ENCODE assay signal across 17 mouse cellular contexts in genomic region chr10:9586328-9586727, GRCm38 (mm10).
DNase-seq lines count a peak whose midpoint lies in the region; ATAC-seq and TF ChIP-seq lines count a peak whose summit lies in the region.
"Had no signal": no experiment of that assay in that cellular context is flagged by ENCODE, and none has a peak within 500 bp of the region (broad histone marks: within the 10 kb centered on the region; RNA-seq: fewer than 3 reads in every experiment).

No protein-coding gene starts in this region.

- H3K27me3 ChIP-seq in limb, embryonic 14.5 days (ENCODE audit: control insufficient read depth, insufficient read depth, low read length), result no peaks in the 10 kb centered on the region
- H3K27me3 ChIP-seq: heart, embryonic 12.5 days; neural tube, embryonic 12.5 days had no signal

- no peak overlapping the region for H3K4me3 ChIP-seq in limb, embryonic 14.5 days (replicated peaks; ENCODE audit: low read length)
- H3K4me3 ChIP-seq: heart, embryonic 12.5 days; neural tube, embryonic 12.5 days had no signal

- H3K4me1 ChIP-seq in limb, embryonic 14.5 days (ENCODE audit: control insufficient read depth, insufficient read depth, low read length), result no peaks in the 10 kb centered on the region; the same call in 1 of the 2 replicates
- H3K4me1 ChIP-seq: heart, embryonic 12.5 days; neural tube, embryonic 12.5 days had no signal

- TF ChIP-seq POLR2A in limb, embryonic 14.5 days (IDR thresholded peaks at IDR 0.05; ENCODE audit: borderline replicate concordance, extremely low read depth, insufficient read depth, insufficient read length), result no peak

- DNase-seq in layer of hippocampus, adult 8-10 months (ENCODE audit: low spot score in 2 of 2), result peak; percentile 14 to 36
- no peak for DNase-seq in layer of hippocampus, postnatal 36 days
- DNase-seq in fibroblast of lung, adult 2 months (ENCODE audit: low read depth), result peak; percentile 51
- peak; percentile 52 for DNase-seq in limb, embryonic 14.5 days (ENCODE audit: low spot score)
- peak; percentile 85 for DNase-seq in telencephalon, adult 2 months (ENCODE audit: low read depth, low spot score)
- DNase-seq in MN1 (ENCODE audit: low spot score), result no peak
- no peak for DNase-seq in heart, postnatal 14 days
- DNase-seq: adrenal gland, adult 2 months; cerebellum, adult 18-20 months; gastrocnemius, postnatal 36 days; kidney, postnatal 10 days; lung, embryonic 14.5 days; spleen, adult 18-20 months; thymus, postnatal 25 days had no signal

- no peaks in the 10 kb centered on the region for H3K36me3 ChIP-seq in limb, embryonic 14.5 days (ENCODE audit: control insufficient read depth, insufficient read depth, low read length)
- H3K36me3 ChIP-seq: heart, embryonic 12.5 days; neural tube, embryonic 12.5 days had no signal

- H3K27ac ChIP-seq in limb, embryonic 14.5 days (replicated peaks; ENCODE audit: low read depth, low read length), result peak overlapping the region; percentile 7; the same call in 1 of the 2 replicates
- H3K27ac ChIP-seq: neural tube, embryonic 12.5 days had no signal

- 62% methylated on average over 5 of the region's 5 CpGs for WGBS in limb, embryonic 14.5 days

- ATAC-seq in limb, embryonic 14.5 days (ENCODE audit: low FRiP score, low read depth), result peak; percentile 41

- H3K9me3 ChIP-seq in limb, embryonic 14.5 days (ENCODE audit: control insufficient read depth, low read length), result no peaks in the 10 kb centered on the region
- H3K9me3 ChIP-seq: heart, embryonic 12.5 days; neural tube, embryonic 12.5 days had no signal

- H3K9ac ChIP-seq in limb, embryonic 14.5 days (ENCODE audit: low read depth, low read length, severe bottlenecking), result no peak overlapping the region
- H3K9ac ChIP-seq: heart, embryonic 12.5 days; lung, embryonic 14.5 days; neural tube, embryonic 12.5 days had no signal

- intact Hi-C loops in heart, postnatal 14 days (cut with DNase I), result no loop called here

- no peak overlapping the region for H3K4me2 ChIP-seq in limb, embryonic 14.5 days (replicated peaks; ENCODE audit: low read depth, low read length, severe bottlenecking)
- H3K4me2 ChIP-seq: heart, embryonic 12.5 days; liver, embryonic 11.5 days; lung, embryonic 14.5 days; neural tube, embryonic 12.5 days had no signal

Comparison
In these comparisons a context has a peak if more than half of its experiments do, and no peak if none do; other contexts are left out.
1. DNase-seq: peak in layer of hippocampus, adult 8-10 months (2 of 2), fibroblast of lung, adult 2 months (single experiment), limb, embryonic 14.5 days (single experiment) and telencephalon, adult 2 months (single experiment); none in layer of hippocampus, postnatal 36 days (0 of 2), MN1 (single experiment) and heart, postnatal 14 days (0 of 2).